Mouse (Mus musculus): ENCODE measurements around the gene Trappc10.

- TF ChIP-seq POLR2A (IDR thresholded peaks at IDR 0.05; ENCODE audit: low read depth, low read length) (no peak), CTCF (IDR thresholded peaks at IDR 0.05; ENCODE audit: extremely low read depth, insufficient read depth, insufficient read length, insufficient replicate concordance) (no peak)
These were observed 79.7 kb downstream of the Trappc10 start for GRCm38 (mm10) chr10:78164786-78165185.

All from spleen, adult 2 months (tissue).